Mouse (Mus musculus) thymus, postnatal 4 days (tissue): Measurements from ENCODE around the gene Prox1.

Experiments used
- DNase-seq: peaks from one replicate; pipeline ENCODE4 v3.0.0; 2021

Prox1 gene

GRCm38 (mm10) chr1:190172979-190173461 lies 2.5 kb upstream of the Prox1 start:
- no peak for DNase-seq

GRCm38 (mm10) chr1:190172311-190172978 lies 1.9 kb upstream of the Prox1 start:
- no peak for DNase-seq

GRCm38 (mm10) chr1:190171750-190172149 lies 1.2 kb upstream of the Prox1 start:
- DNase-seq, result no peak

GRCm38 (mm10) chr1:190171341-190171740 lies 827 bp upstream of the Prox1 start:
- DNase-seq, result no peak

GRCm38 (mm10) chr1:190170819-190171216 lies 304 bp upstream of the Prox1 start:
- DNase-seq, result no peak

- DNase-seq, result peak; percentile 10
Measured at GRCm38 (mm10) chr1:190168761-190169671, 1.5 kb downstream of the Prox1 start.

- DNase-seq, result no peak
Measured at GRCm38 (mm10) chr1:190168115-190168514, 2.4 kb downstream of the Prox1 start.

GRCm38 (mm10) chr1:190167609-190168008 lies 2.9 kb downstream of the Prox1 start:
- DNase-seq, result no peak

- no peak for DNase-seq
Measured at GRCm38 (mm10) chr1:190165511-190165910, 5.0 kb downstream of the Prox1 start.

GRCm38 (mm10) chr1:190163471-190163870 lies 7.0 kb downstream of the Prox1 start:
- no peak for DNase-seq

- DNase-seq, result no peak
Measured at GRCm38 (mm10) chr1:190161708-190162465, 8.6 kb downstream of the Prox1 start.

- DNase-seq, result no peak
Measured at GRCm38 (mm10) chr1:190161288-190161687, 9.2 kb downstream of the Prox1 start.

GRCm38 (mm10) chr1:190159457-190159856 lies 11.1 kb downstream of the Prox1 start:
- no peak for DNase-seq

- DNase-seq, result no peak
Measured at GRCm38 (mm10) chr1:190155751-190156150, 14.8 kb downstream of the Prox1 start.

GRCm38 (mm10) chr1:190155021-190155420 lies 15.5 kb downstream of the Prox1 start:
- no peak for DNase-seq

- DNase-seq, result no peak
Measured at GRCm38 (mm10) chr1:190154292-190154691, 16.2 kb downstream of the Prox1 start.

GRCm38 (mm10) chr1:190152603-190153002 lies 17.9 kb downstream of the Prox1 start:
- DNase-seq, result no peak

- DNase-seq, result no peak
Measured at GRCm38 (mm10) chr1:190149233-190149741, 21.2 kb downstream of the Prox1 start.

GRCm38 (mm10) chr1:190148661-190149232 lies 21.8 kb downstream of the Prox1 start:
- no peak for DNase-seq

- DNase-seq, result no peak
Measured at GRCm38 (mm10) chr1:190147816-190148215, 22.7 kb downstream of the Prox1 start.

- no peak for DNase-seq
Measured at GRCm38 (mm10) chr1:190144416-190144815, 26.1 kb downstream of the Prox1 start.

- no peak for DNase-seq
Measured at GRCm38 (mm10) chr1:190143593-190143992, 26.9 kb downstream of the Prox1 start.

- no peak for DNase-seq
Measured at GRCm38 (mm10) chr1:190142584-190142983, 27.9 kb downstream of the Prox1 start.
